Mouse (Mus musculus) frontal cortex, adult 2 months (tissue): Measurements from ENCODE around the gene Cry1. TPM values are rescaled to one million over a fixed set of nuclear protein-coding genes. Genes with fewer than 3 reads are reported as not detected.
A peak's percentile ranks its signal among the peaks of the same experiment; 100 is the strongest.

ENCODE experiments used
- DNase-seq, 2 experiments: peaks; one replicate each; pipeline ENCODE4 v3.0.0; 2022; ENCODE audit warnings: low spot score in 1 of 2; ENCODE audit errors: extremely low spot score in 1 of 2
- polyA plus RNA-seq: library from polyadenylated mRNA; depleted of rRNA; stranded (reverse); fragments of >200 nt; gene quantifications from 2 replicates; pipeline ENCODE4 v1.2.3, GENCODE M21; 2012; rRNA removed

The Cry1 gene
- 13.2 and 14.4 TPM in 2 replicates for polyA plus RNA-seq

DNA sequence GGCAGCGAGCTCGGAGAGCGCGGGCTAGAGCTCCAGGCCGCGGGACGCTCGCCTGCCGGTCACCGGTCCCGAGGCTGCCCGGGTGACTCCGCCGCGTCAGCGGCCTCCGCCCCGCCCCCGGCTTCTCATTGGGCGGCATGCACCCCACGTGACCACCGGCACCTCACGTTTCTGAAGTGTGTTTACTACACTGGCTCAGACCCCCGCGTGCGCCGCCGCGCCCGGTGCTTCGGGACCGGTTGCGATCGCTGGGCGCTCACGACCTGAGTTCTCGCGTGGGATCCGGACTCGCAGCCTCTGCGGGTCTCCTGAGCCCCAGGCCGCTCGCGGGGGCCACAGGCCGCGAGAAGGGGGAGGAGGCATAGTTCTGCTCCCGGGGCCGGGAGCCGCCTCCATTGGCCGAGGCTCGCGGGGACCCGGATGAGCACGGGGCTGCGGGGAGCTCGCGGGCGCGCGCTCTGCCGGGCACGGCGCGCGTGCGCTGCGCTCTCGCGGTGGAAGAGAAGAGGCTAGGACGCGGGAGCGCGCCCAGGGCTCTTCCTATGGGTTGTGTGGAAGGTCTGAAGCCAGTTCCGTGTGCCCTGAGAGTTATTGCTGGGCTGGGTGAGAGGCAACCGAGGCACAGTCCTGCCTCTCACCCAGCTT is at the start of gene Cry1:
TSS of gene Cry1 (minus strand) at position 101 of the 645 bp plus-strand sequence.
- peak; percentile 93 to 96 for DNase-seq

DNA sequence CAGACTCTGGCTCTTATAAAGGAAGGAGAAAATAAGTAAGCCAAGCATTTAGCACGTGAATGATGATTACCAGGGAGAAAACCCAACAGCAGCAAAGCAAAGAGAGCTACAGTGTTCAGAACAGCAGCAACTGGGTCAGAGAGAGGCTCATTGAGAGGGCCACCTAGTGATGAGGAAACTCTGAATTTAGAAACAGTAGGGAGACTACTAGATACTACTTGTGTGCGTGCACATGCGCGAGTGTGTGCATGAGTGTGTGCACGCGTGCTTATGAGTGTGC is 36.8 kb upstream of the Cry1 start:
- no peak for DNase-seq

DNA sequence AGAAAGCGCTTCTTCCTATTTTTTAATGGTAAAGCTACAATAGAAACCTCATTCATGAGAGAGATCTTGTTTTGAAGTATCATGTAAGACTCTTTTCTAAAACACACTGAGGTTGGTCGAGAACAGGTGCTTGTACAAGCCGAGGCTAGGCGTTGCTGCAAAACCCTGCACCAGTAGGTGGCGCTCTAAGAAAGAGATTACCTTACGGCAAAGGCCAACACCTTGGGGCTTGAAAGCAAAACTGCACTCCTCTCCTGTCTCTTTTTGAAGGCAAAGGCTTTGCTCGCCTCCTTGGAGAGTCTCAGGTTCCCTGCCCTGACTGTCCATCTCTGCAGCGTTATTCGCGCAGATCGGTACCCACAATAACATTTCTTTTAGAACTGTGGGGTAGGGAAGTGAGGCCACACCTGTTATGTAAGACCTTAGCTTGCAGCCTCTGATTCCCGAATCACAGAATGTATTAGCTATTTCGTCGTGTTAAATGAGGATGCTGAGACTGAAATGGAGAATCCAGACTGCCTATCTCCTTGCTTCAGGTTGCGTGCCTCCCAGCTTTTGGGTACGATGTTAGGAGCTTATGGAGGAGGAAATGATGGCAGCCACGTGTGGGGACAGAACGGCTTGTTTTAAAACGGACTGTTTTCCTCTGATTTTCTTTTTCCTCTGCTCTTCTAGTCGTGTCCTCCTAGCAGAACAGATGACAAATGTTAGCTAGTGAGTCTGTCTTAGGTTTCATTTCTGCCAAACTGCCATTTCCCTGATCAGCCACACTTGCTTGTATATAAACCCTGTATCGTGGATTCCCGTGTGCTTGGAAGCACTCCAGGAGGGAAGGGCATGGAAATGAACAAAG is 36.3 kb upstream of the Cry1 start:
- peak; percentile 69 to 99 for DNase-seq

DNA sequence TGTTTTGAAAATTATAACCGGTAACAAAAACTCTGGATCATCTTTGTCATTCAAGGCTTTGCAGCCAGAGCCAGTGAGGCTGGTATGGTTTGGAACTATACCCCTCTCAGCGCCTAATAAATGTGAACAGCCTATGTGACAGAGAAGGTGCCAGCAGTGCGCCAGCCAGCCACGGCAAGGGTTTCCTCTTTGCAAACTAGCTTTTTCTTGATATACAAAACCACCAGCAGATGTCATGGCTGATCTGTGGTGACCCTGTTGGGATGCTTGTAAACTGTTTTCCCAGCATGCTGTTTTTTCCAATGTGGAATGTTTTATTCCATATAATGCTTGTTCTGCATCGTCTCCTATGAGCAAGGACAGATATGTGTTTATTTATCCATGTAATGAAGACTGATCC is 30.0 kb upstream of the Cry1 start:
- DNase-seq, result peak in 1 of 2 experiments; percentile 45

DNA sequence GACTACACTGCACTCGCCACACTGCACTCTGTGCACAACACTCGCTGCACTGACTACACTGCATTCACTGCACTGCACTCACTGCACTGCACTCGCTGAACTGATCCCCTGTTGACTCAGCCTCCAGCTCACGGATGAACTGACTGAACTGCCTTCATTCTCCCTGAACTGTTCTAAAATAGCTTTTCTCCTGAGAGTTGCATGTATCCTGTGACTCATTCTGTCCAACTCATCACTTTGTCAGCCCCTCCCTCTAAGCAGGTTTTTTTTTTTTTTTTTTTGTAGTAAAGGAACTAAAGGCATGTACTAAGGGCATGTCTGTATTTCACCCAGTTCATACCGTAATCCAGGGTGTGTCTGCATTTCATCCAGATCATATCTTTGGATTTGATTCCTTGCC is 26.8 kb upstream of the Cry1 start:
- no peak for DNase-seq

DNA sequence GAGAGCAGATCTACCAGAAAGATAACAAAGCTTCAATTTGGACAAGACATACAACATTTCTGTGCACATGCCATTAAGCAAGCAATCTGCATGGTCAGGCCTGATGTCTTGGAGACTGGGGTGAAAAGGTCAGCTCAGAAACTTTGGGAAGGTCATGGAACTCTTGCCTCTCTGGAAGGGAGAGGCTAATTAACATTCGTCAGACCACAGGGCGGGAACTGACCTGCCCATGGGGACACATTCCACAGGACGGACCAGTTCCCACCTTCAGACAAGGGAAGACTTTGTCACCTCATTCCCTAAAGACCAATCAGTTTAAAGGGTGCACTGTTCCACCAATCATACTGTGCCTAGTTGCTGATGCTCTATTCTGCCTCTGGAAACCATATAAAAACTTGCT is 25.3 kb upstream of the Cry1 start:
- no peak for DNase-seq

DNA sequence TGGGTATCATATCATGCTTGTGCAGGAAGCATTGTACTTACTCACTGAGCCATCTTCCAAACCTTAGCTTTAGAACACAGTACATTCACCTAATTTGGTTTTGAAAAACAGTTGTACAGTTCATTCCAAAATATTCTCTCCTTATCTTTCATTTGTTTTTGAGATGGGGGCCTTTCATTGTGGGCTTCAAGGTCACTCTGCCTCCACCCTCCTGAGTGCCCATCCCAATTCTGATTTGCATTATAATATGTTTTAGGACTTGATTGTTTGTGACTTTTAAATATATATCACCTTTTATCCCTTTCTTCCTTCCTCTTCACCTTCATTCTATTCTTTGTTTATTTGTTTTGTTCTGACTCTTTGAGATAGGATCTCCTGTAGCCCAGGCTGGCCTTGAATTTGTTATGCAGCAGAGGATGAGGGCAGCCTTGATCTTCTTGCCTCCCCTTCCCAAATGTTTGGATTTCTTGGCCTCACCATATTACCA is 24.3 kb upstream of the Cry1 start:
- no peak for DNase-seq

DNA sequence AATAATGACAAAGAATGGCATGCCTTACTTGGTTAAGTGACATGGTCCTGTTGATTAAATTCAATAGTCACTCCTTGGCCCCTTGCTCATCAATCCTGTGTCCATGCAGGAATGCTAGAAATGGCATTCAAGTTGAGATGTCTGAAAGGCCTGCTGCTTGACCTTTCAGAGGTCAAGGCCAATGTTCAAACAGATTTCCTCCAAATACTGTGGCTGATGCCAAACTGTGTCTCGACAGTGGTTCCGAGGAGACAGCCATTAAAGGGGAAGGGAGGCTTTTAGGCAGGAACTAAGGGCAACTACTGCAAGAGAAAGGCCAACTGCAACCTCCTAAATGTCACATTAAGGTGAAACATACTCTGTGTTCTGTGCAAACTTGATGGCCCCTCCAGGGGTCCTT is 20.5 kb upstream of the Cry1 start:
- no peak for DNase-seq

DNA sequence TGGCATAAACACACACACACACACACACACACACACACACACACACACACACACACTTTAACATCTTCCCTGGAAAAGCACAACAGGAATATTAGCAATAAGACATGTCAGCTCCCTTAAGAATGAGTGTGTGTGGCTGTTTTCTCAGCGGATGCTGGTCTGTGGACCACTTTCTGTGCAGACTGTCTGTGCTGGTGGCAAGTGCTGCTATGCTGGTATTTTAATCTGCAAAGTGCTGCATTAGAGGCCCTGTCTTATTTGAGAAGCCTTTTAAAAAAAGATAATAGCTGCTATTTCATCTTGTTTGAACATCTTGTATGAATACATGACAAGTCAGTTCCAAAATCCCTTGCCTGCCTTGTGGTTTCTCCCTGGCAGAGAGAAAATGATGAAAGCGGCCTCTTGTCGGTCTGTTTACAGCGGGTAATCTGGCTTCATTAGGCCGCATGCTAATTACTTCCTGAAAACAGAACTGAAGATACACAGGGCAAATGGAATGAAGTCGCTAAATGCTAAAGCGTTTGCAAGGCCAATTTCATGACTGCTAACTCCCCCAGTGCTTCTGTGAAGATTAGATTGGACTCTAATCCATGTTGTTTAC is 19.5 kb upstream of the Cry1 start:
- DNase-seq, result no peak

DNA sequence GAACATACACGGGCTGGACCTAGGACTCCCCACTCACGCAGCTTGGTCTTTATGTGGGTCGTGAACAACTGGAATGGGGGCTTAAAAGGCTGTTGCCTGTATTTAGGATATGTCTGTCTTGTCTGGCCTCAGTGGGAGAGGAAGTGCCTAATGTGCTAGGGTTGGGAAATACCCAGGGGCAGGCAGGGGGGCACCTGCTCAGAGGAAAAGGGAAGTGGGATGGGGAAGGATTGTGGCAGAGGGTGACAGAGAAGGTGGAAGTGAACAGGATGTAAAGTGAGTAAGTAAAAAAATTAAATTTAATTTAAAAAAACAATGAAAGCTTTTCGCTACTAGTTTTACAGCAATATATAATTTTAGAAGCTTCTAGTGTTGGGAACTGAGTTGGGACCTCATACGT is 9.7 kb upstream of the Cry1 start:
- DNase-seq, result no peak

DNA sequence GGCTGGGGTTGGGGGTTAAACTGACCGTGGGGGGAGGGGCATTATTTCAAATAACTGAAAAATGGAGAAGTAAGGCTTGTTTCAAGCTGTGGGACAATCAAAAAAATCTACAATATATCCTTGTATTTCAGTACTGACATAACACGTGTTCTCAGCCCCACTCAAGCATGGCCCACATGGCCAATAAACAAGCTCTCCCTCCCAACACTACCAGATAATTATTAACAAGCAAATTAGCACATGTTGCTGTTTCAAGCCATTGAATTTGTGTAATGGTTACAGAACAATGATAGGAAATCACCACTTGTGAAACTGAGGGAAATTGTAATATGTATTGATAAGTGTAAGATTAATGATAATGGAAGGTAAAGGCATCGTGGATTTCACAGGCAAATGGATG is 8.5 kb upstream of the Cry1 start:
- no peak for DNase-seq

DNA sequence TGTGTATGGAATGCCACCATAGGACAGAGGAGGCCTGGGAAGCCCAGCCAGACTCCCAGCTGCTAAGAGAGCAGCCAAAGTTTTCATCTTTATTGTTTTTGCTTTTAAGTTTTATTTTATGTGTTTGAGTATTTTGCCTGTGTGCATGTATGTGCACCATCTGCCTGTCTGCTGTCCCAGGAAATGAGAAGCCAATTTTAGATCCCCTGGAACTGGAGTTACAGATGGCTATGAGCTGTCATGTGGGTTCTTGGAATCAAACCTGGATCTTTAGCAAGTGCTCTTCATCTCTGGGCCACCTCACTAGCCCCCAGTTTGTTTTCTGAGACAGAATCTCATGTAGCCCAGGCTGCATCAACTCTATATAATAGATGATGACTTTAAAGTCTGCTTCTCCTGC is 5.8 kb upstream of the Cry1 start:
- no peak for DNase-seq

DNA sequence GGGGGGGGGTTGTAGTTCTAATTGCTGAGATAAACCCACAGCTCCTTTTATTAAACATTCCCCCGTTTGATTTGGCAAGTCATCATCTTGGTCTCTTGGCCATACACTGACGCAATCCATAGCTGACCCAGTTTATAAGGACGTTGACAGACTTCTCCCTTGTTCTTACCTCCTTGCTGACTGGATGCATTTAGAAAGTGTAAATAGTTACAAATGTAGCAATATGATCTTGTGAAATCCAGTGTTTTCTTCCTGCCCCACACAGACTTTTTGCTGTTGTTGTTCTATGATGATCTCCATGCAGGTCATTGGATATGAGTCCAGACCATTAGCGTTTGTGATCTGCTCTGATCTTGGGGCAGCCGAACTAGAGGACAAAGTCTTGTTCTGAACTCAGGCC is 5.1 kb upstream of the Cry1 start:
- no peak for DNase-seq

DNA sequence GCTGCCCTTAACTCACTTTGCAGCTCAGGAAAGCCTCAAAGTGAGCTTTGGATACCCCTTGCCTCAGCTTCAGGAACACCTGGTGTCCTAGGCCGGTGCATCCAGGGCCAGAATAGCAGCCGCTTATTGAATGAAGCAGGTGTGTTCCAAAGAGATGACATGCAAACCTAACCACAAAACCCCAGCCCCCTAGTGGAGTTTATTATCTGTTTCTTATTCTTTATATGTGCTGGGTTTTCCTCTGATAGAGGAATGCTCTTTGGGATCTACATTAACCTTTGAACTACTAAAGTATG is 1.6 kb upstream of the Cry1 start:
- no peak for DNase-seq

DNA sequence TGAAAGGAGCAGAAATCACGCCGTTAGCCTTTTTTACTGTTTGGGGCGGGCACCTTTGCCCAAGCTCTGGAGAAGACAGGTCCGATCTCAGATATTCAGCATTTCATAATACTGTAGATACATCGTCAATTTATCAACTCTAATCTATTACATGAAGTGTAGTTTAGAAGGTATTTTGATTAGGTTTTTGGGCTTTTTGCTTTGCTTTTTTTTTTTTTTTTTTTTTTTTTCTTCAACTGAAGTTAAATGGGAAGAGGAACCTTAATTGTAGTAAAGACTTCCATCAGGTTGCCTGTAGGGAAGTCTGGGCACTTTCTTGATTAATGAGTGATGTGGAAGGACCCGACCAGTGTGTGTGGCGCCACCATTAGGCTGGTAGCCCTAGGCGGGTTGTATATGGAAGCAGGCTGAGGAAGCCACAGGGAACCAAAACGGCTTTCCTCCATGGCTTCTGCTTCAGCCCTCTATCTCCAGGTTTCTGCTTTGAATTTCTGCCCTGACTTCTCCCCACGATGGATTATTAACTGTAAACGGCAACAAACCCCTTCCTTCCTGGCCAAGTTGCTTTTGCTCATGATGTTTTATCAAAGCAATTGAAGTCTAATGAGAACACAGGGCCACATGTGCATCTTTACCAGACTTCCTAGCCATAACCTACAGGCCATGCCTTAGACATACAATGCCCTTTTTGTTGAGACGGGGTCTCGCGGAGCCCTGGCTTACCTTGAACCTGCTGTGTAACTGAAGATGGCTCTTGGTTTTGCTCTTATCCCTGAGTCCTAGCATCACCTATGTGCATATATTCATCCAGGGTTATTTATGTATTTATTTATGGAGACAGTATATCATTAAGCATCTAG is 1.0 kb upstream of the Cry1 start:
- DNase-seq, result no peak

DNA sequence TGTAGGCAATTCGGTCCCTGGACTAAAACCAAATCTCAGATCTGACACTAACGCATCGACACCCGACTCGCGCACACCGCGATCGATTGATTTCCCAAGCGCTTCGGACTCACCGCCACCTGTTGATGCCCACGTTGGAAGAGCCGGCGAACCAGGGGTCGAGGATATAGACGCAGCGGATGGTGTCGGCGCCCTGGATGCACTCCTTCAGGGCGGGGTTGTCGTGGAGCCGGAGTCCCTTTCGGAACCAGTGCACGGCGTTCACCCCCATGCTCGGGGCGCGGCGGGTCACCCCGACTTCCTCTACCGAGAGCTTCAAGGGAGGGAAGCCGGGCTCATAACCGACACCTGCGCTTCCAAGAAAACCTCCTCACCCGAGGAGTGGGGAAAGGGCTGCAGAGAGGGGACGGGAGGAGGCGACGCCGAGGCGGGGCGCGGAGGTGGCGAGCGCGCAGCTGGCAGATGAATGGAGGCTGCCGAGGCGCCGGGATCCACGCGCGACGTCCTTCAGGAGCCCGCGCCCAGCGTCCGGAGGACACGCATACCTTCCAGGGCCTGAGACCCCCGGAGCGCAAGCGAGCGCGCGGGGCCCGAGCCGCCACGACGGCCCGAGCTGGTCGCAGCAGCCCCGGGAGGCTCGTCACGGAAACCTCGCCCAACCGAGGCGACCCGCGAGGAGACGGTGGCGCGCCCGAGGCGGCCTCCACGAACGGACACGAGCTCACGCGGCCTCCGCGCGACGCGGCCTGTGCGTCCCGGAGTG is 482 bp downstream of the Cry1 start:
- DNase-seq, result peak in 1 of 2 experiments; percentile 35

DNA sequence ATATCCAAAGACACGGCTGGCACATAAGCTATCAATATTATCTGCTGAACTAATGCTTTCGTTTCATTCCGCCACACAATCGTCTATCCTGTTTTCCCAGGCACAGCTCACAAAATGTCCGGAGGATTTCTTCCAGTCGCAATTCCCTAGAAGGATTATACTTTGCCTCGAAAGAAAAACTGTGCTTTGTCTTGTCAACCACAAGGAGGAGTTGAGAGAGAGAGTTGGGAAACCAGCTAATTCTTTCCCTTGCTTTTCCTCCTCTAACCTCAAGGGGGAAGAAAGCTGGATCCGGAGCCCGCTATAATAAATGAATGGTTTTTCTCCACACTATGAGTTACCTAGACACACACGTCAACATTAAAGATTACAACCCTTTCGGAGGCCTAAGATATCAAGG is 1.2 kb downstream of the Cry1 start:
- peak; percentile 38 to 73 for DNase-seq

DNA sequence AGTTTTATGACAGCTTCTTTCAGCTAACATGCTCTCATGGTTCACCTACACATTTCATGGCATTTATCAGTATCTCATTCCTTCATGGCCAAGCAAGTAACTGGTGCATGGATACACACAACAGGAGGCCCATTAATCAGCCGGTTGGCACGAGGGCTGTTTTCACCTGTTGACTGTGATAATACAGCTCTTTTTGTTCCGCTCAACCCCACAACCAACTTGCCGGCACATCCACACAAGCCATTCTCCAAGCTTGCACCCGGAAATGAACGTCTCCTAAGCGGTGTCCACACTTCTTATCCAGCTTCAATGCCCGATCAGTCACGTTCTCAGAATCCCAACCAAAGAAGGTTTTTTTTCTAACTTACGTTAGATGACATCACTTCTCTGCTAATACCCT is 2.1 kb downstream of the Cry1 start:
- DNase-seq, result no peak

DNA sequence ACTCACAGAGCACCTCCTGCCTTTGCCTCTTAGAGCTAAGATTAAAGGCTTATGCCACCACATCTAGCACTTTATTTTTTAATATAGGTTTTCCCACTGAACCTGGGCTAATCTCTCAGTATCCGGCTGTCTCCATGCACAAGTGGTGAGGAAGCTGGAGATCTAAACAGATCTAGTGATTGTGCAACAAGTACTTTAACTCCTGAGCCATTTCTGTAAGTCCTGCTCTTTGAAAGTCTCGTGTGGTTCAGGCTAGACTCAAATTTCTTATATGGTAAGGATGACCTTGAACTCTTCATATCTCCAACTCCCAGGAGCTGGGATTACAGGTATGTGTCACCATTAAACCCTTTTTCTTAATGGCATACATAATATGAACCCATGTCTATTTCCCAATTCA is 8.2 kb downstream of the Cry1 start:
- no peak for DNase-seq

DNA sequence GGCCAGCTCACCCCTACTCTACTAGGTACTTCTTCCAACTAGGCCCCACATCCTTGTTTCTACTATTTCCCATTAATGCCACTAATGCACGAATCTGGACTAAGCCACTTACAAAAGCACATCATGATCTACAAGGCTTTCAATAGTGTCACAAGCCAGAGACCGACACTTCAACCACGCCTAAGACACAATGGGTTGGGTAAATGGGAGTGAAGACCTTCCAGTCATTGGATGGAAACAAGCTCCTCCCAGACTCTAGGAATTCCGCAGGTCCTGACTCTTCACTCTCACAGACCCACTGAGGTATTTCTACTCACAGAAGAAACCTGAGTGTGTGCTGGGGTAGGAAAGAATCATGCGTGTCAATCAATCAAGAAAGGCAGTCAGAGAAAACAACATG is 19.6 kb downstream of the Cry1 start:
- no peak for DNase-seq
